Mouse (Mus musculus) left cerebral cortex, postnatal 25 days (tissue): ENCODE data around the gene Zfp64. TPM values are rescaled to one million over a fixed set of nuclear protein-coding genes. Genes with fewer than 3 reads are reported as not detected.

Experiments
- DNase-seq, 2 experiments: peaks; one replicate each; pipeline ENCODE4 v3.0.0; 2022; ENCODE audit warnings: low spot score in 2 of 2, mixed read lengths in 1 of 2
- intact Hi-C: fragments of 180-260 bp; cut with DNase I; formaldehyde crosslinking; loops from one replicate; pipeline ENCODE4 v1.15.1; 2025
- total RNA-seq, 2 experiments: library from RNA; stranded (reverse); gene quantifications; 2 replicates each; pipeline ENCODE4 v1.2.3; 2021

The Zfp64 gene
- total RNA-seq, 2 experiments from 2014 or later: 15.1 to 15.4 TPM

DNA sequence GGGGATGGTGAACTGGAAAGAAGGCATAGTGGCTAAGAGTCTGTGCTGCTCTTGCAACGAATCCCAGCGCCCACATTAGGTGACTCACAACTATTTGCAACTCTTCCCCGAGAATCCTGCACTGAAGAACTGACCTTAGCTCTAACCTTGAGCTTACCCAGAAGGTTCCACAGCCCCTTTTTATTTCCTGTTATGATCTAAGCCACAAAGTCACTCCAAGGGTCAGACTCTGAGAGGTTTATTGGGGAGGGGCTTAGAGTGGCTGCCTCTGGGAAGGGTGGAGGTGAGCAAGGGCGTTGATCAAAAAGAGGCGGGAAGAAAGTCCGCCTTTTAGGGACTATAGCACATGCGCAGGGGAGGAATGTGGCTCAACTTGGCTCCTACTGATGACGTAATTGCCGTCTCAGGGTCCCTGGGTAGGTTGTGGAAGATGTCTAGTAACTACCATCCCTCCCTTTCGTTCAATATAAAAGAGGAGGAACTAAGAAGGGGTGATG, 511 bp upstream of the Zfp64 start:
- intact Hi-C loops: no loop called here
- peak; percentile 19 to 23 for DNase-seq

GRCm38 (mm10) chr2:168954376-168954775, 1.0 kb downstream of the Zfp64 start:
- intact Hi-C loops: no loop called here
- DNase-seq: no peak

DNA sequence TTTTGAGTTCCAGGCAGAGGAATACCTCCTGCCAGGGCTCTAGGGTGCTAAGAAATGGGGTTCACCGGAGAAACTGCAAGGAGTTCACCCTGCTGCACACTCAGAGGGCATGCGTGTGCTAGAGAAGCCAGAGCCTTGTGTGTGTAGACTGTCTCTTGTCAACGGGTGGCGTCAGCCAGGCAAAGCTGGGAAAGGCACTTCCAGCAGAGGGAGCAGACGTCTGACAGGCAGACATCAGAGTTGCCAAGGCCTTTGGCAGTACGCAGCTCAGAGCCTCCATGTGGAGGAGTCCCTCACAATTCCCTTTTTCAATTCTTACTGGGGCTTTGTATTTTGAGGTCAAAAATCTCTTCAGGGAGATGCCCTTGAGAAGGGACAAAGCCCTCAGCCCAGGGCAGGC, 6.9 kb downstream of the Zfp64 start:
- intact Hi-C loops: no loop called here
- DNase-seq: no peak

- DNase-seq: no peak
- intact Hi-C loops: no loop called here
Observed at GRCm38 (mm10) chr2:168947663-168948062, 7.7 kb downstream of the Zfp64 start.

- intact Hi-C loops: no loop called here
- peak in 1 of 2 experiments; percentile 49 for DNase-seq
Observed at GRCm38 (mm10) chr2:168944011-168944410, 11.4 kb downstream of the Zfp64 start.

GRCm38 (mm10) chr2:168939941-168940340, 15.4 kb downstream of the Zfp64 start:
- DNase-seq: no peak
- intact Hi-C loops: no loop called here

DNA sequence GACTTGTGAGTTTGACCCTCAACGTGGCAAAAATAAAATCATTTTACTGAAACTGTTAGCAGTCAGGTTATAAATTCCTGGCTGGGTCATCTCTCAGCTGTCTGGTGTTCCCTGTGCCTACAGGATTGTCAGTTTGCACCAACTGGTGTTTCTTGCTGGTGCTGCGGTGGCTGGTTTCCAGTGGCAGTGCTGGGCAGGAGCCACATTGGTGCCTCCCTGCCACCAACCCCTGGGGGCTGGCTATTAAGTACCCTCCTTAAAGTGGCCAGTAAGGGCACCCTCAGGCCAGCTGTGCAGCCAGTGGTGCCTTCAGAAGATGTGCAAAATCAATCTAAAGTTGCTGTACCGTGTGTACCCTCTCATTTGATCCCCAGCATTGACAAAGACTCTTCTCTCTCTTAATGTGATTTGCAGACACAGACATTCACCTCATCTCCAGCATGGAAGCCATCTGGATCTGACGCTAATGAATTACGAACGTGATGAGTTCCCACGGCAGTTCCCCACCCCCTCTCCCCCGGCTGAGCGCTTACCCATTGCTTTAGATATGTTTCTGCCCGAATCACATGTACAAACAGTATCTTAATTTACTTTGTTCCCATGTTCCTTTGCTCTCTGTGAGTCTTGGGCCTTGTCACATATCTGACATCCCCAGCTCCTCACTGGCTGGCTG, 16.0 kb downstream of the Zfp64 start:
- intact Hi-C loops: no loop called here
- no peak for DNase-seq

GRCm38 (mm10) chr2:168936896-168937295, 18.5 kb downstream of the Zfp64 start:
- intact Hi-C loops: no loop called here
- no peak for DNase-seq

DNA sequence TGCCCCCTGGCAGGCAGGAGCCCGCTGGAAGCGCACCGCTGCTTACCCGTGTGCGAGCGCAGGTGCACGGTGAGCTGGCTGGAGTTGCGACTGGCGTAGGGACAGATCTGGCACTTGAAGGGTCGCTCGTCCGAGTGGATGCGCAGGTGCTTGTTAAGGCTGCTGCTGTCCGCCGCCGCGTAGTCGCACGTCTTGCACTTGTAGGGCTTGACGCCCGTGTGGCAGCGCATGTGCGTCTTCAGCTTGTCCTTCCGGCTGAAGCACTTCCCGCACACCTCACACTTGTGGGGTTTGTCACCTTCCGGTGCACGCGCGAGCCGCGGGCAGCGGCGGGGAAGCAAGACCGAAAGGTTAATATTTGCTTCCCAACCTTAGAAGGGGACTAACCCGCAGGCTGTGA, 20.2 kb downstream of the Zfp64 start:
- no peak for DNase-seq
- intact Hi-C loops: no loop called here

DNA sequence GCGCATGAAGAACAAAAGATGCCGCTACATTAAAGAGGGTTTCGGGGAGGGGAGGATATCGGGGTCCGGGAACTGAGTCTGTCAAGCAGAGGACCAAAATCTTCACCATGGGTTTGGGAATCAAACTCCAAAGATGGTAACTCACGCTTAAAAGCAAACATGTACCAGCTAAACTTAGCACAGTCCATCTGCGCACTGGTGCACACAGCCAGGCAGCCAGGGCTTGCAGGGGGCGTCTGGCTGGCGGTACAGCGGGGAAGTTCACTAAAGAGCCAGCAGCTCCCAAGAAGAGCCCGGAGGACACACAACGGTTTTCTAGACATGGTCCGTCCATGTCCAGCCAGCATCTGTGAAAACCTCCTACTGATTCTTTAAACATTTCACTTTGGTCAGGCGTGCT, 23.7 kb downstream of the Zfp64 start:
- intact Hi-C loops: no loop called here
- peak in 1 of 2 experiments; percentile 68 for DNase-seq

- intact Hi-C loops: no loop called here
Observed at GRCm38 (mm10) chr2:168929691-168930090, 25.7 kb downstream of the Zfp64 start.

GRCm38 (mm10) chr2:168927401-168927800, 28.0 kb downstream of the Zfp64 start:
- no peak for DNase-seq
- intact Hi-C loops: no loop called here

More at GRCm38 (mm10) chr2:168929691-168930090, 25.7 kb downstream of the Zfp64 start:
- peak; percentile 73 to 76 for DNase-seq

- intact Hi-C loops: no loop called here
- peak; percentile 81 to 91 for DNase-seq
Observed at GRCm38 (mm10) chr2:168926257-168926810, 29.1 kb downstream of the Zfp64 start.

DNA sequence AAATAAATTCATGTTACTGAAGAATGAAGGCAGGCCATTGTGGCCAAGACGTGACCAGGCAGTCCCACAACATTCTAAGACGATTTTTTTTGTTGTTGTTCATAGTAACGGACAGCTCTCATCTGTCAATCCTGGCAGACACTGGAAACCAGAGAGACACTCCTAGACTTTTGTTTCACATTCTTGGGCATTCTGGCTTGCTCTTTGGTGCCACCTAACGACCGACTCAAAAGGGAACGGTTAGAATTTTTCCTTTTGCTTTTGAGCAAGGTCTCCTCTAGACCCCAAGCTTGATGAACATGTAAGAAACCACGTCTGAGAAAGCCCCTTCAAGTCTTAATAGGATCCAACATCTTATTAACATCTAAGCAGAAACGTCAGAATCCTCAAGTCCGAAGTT, 31.7 kb downstream of the Zfp64 start:
- intact Hi-C loops: no loop called here
- peak; percentile 54 to 69 for DNase-seq

DNA sequence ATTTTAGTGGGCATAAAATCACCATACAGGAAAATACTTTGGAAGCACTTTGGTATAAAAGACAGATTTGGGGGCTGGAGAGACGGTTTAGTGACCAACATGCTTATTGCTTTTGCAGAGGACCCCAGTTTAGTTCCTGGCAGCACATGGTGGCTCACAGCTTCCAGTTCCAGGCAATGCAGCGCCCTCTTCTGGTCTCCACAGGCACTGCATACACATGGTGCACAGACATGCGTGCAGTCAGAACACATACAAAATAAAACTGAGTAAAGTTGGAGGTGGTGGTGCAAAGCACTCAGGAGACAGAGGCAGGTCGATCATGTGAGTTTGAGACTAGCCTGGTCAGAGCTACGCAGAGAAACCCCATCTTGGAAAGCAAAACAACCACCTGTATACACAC, 32.9 kb downstream of the Zfp64 start:
- no peak for DNase-seq
- intact Hi-C loops: no loop called here

- intact Hi-C loops: no loop called here
- DNase-seq: no peak
Observed at GRCm38 (mm10) chr2:168920007-168920406, 35.4 kb downstream of the Zfp64 start.

- intact Hi-C loops: no loop called here
- no peak for DNase-seq
Observed at GRCm38 (mm10) chr2:168912901-168913721, 42.3 kb downstream of the Zfp64 start.

DNA sequence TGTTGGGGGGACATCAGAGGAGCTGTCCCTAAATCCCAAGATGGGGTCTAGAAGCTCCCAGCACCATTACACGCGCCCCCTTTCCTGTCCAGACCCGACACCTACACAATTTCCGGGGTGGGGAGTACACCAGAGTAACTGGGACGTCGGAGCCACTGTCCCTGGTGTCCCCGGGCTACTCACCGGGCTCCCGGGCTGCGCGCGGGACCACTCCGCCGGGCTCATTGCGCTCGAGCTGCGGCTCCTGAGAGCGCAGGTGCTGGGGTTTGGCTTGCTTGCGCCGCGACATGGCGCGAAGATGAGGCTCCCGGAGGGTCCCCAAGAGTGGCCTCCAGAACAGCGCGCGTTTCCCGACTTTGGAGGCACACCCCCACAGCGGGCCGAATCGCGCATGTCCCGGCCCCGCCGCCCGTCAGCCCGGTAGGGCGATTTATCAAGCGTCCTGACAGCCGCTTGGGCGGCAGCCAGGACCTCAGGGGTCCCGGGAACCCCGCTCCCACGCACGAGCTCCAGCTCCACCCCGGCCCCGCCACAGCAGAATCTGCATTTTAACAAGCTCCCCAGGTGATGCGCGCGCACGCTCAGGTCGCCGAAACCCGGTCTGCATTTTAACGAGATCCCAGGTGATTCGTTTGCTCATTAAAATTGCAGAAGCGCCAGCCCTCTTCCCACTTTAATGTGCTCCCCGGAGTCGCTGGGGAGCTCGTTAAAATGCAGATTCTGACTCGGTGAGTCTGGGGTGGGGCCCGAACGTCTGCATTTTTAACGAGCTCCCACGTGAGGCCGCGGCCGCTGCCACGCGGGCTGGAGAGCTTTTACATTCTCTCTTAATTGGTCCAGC, 43.1 kb downstream of the Zfp64 start:
- intact Hi-C loops: no loop called here
- no peak for DNase-seq

GRCm38 (mm10) chr2:168911527-168911926, 43.9 kb downstream of the Zfp64 start:
- no peak for DNase-seq
- intact Hi-C loops: no loop called here

DNA sequence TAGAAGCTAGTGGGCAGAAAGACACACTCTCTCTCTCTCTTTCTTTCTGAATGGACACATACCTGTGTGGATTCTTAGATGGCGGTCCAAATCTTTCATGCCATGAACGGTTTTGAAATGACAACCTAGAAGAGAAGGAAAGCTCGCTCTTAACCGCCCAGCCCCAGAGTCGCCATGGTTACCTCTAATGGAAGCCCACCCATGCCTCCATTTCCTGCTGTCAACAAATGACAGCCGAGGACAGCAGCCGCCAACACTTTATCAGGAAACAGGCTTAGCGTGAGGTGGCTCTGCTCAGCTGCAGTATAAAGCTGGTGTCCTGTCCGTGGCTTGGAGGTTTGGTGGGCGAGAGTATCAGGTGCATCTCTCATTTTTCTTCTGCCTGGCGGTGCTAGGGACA, 49.4 kb downstream of the Zfp64 start:
- no peak for DNase-seq
- intact Hi-C loops: no loop called here
